Mouse (Mus musculus) bone marrow macrophage, adult 2 months (primary cell): Measurements from ENCODE around the gene Crtac1. TPM values are rescaled to one million over a fixed set of nuclear protein-coding genes. Genes with fewer than 3 reads are reported as not detected.

Experiments
- H3K27ac ChIP-seq: 2 replicates; pipeline ENCODE4 v1.5.1; 2012; ENCODE audit warnings: low read depth, low read length; ENCODE audit not compliant: insufficient read depth
- H3K4me1 ChIP-seq: 2 replicates; pipeline ENCODE4 v1.6.1; 2012; ENCODE audit warnings: low read length; ENCODE audit not compliant: control insufficient read depth, insufficient read depth
- H3K4me3 ChIP-seq: 2 replicates; pipeline ENCODE4 v1.5.1; 2012; ENCODE audit warnings: mild to moderate bottlenecking, low read length, moderate library complexity; ENCODE audit not compliant: insufficient read depth
- CTCF ChIP-seq: IDR thresholded peaks from 2 replicates; pipeline ENCODE4 v1.5.1; 2012; ENCODE audit warnings: low read depth, mild to moderate bottlenecking, low read length, moderate library complexity
- POLR2A ChIP-seq: IDR thresholded peaks from 2 replicates; pipeline ENCODE4 v1.6.1; 2012; ENCODE audit warnings: mild to moderate bottlenecking, low read depth, low read length, borderline replicate concordance
- polyA plus RNA-seq: library from polyadenylated mRNA; stranded (reverse); fragments of >200 nt; gene quantifications from 2 replicates; pipeline ENCODE4 v1.2.4, GENCODE M21; 2012; ENCODE audit not compliant: missing spikeins, insufficient read depth, insufficient read length

Crtac1 gene
- not detected in 2 replicates for polyA plus RNA-seq

DNA sequence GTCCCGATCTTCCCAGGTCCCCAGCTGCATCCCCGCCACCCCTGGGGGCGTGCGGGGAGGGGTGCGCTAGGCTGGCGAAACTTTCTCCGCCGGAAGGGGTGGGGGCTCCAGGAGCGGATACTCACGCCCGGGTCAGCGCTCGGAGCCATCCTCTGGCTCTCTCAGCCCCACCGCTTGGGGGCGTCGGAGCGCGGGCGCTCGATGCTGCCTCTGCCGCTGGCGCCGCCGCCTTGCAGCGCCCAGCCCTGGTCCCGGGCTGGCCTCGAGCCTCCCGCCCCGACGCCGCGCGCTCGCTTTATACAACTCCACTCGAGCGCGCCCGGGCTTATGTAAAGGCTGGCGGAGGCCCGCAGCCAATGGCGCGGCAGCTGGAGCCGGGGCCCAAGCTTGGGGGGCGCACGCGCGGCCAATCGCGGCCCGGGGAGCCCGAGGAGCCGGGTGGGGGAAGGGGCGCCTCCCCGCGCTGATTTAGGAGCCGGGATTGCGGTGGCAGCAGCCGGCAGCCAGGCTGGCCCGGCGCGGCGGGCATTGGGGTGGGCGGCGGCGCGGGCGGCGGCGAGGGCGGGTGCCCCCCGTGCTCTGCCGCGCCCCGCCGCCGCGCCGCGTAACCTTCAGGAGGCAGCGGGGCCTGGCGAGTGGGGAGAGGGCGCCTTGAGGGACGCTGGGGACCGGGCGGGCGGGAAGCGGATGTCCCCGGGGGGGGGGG lies at the start of gene Crtac1:
Crtac1 (minus strand) TSS at position 299 of the 706 bp plus-strand sequence.
- no peak within 1 kb of the TSS for H3K27ac ChIP-seq
- no peaks in the 10 kb centered on the region for H3K4me1 ChIP-seq
- no peak for TF ChIP-seq CTCF
- no peak for TF ChIP-seq POLR2A
- H3K4me3 ChIP-seq: no peak within 1 kb of the TSS

DNA sequence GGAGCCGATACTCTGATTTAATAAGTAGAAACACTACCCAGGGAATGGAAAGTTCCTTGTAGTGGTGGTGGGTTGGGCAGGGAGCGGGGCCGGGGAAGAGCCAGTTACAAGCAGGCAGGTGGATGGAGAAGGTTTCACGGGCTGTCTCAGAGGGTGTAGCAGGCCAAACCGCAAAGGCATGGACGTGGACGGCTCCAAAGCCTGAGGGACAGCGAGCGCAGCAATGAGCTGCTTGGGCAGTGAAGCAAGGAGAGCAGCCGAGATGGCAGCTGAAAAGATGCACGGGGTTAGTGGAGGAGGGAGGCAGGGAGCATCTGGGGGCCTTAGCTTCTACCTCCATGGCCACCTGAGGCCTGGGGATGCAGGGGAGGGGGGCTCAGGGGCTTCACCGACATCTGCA lies 46.7 kb upstream of the Crtac1 start:
- no peak for TF ChIP-seq CTCF
- no peak for TF ChIP-seq POLR2A
- H3K4me1 ChIP-seq: peaks cover 12% of the 10 kb centered on the region
- no peak overlapping the region for H3K4me3 ChIP-seq
- H3K27ac ChIP-seq: no peak overlapping the region

DNA sequence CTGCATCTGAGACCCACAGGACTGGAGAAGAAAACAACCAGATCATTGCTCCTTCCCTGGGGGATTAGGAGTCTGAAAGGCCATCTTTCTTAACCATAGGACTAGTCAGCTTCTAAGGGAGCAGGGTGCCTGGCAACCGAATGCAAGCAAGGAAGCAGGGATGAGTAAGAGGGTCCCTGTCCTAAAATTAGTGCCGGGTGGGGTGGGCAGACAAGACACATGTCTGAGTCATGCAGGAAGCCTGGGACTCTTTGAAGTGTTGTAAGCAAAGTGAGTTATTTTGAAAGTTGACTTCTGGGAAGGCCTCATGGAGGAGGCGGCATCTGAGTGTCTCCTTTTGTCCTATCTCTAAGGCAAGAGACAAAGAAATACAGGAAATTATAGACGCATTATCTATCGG lies 46.2 kb upstream of the Crtac1 start:
- Histone ChIP-seq H3K4me3 (no peak overlapping the region), H3K27ac (no peak overlapping the region), H3K4me1 (peaks cover 12% of the 10 kb centered on the region)
- TF ChIP-seq CTCF (no peak), POLR2A (no peak)

DNA sequence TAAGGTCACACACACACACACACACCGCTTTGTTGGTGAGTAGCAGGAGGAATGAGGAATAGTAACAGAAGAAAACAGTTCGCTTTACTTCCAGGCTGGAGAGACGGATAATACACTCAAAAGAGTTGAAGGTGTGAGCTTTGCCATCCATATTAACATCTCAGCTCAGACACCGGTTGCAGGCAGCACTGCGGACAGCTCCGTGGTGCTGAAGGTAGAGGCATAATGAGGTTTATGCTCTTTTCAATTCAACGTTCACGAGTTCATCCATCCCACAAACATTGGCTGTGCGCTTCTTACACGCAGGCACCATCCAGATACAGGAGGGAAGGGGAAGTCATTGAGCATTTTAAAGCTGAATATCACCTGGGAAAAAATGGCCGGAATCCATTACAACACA lies 41.2 kb upstream of the Crtac1 start:
- no peak for TF ChIP-seq POLR2A
- no peak for TF ChIP-seq CTCF
- peaks cover 7% of the 10 kb centered on the region for H3K4me1 ChIP-seq
- H3K27ac ChIP-seq: no peak overlapping the region
- H3K4me3 ChIP-seq: no peak overlapping the region

DNA sequence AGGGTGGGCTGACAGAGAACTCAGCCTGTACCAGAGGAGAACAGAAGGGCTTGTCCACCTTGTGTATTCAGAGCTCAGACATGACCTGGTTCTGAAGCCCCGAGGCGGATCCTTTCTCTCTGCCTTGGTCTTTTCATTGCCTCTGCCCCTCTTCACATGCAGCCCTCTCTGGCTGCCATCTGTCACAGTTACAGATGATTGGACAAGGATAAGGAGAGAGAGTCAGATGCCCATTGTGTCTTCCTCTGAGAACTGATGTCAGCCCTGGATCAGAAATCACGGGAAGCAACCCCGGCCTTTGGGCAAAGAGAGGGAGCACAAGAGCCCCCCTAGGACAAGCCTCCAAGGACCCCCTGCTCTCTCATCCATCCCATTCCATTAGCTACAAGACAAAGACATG lies 40.0 kb upstream of the Crtac1 start:
- Histone ChIP-seq H3K4me3 (no peak overlapping the region), H3K4me1 (no peaks in the 10 kb centered on the region), H3K27ac (no peak overlapping the region)
- no peak for TF ChIP-seq CTCF

DNA sequence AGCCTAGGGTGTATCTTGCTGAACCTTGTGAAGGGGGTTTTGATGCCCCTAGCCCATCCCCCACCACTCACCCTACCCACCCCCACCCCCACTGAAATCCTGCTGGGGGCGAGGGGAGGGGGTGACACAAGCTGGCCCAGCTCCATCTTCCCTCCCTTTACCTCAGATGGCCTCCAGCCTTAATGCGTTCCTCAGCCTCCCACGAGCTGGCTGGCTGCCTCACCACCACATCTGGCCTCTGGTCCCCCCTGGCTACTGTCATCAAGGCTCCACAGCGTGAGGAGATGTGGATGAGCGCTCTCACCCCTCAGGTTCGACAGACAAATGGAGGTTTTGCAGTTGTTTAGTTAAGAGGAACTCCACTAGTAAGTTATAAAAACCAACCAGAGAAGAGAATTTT lies 30.3 kb upstream of the Crtac1 start:
- no peaks in the 10 kb centered on the region for H3K4me1 ChIP-seq
- TF ChIP-seq CTCF: no peak
- no peak for TF ChIP-seq POLR2A
- H3K27ac ChIP-seq: no peak overlapping the region
- no peak overlapping the region for H3K4me3 ChIP-seq

DNA sequence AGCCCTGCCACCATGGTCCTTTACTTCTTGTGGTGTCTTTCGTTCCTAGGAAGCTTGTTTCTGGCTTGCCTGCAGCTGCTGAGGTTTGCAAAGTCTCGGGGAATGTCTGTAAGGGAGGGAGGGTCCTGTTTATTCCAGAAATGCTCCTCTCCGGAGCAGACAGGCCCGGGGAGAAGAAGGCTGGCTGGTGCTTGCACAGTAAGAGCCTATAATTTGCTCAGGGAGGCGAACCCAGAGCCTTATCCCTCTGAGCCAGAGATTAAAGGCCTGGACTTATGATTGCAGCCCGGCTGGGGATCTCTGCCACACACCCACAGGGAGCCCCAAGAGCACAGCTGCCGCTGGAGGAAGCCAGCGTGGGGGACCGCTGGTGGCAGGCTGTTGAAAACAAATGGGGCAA lies 29.8 kb upstream of the Crtac1 start:
- Histone ChIP-seq H3K4me1 (no peaks in the 10 kb centered on the region), H3K27ac (no peak overlapping the region), H3K4me3 (no peak overlapping the region)
- TF ChIP-seq CTCF (no peak), POLR2A (no peak)

DNA sequence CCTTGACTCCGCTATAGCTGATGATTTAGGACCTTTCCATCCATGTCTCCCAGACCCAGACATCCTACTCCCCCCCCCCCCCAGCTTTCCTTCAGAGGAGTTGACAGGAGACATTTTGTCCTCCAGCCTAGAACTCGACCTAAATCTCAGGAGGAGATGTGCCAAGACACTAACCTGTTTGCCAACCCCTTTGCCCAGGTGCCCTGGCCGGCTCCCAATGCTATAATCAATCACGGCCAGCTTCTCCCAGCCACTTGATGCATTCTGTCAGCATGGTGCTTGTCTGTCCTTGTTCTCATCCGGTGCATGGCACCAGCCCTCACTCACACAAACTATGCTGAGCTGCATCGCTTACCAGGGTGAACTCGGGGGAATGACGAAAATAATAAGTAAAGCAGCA lies 27.9 kb upstream of the Crtac1 start:
- H3K4me1 ChIP-seq: no peaks in the 10 kb centered on the region
- H3K4me3 ChIP-seq: no peak overlapping the region
- TF ChIP-seq POLR2A: no peak
- no peak for TF ChIP-seq CTCF
- H3K27ac ChIP-seq: no peak overlapping the region

DNA sequence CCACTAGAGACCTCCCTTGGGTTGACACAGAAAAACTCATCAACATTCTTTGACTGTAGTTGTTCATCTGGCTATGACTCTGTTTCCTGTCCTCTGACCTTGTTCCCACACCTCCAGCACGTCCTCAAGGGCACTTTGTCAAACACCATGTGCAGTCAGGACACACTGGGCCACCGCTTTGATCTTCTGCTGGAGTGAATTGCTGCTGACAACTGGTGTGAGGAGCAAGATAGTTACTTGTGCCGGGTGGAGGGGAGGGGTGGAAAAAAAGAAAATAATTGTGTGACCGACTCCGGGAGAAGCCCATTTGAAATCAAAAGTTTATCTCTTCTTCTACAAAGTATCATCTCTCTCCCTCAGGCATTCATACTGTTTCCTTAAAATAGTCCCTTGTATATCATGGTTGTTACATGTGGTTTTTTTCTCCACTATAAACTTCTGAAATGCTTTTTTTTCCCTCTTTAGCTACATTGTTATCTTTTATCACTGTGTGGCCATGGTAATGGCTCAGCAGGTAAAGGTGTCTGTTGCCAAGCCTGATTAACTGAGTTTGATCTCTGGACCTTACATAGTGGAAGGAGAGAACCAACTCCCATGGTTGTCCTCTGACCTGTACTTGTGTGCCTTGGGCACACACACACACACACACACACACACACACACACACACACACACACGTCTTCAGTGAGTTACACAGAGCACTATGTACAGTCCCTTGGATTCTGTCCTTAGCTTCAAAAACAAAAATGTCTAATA lies 23.1 kb upstream of the Crtac1 start:
- Histone ChIP-seq H3K4me3 (no peak overlapping the region), H3K4me1 (no peaks in the 10 kb centered on the region), H3K27ac (no peak overlapping the region)
- no peak for TF ChIP-seq CTCF
- TF ChIP-seq POLR2A: no peak

DNA sequence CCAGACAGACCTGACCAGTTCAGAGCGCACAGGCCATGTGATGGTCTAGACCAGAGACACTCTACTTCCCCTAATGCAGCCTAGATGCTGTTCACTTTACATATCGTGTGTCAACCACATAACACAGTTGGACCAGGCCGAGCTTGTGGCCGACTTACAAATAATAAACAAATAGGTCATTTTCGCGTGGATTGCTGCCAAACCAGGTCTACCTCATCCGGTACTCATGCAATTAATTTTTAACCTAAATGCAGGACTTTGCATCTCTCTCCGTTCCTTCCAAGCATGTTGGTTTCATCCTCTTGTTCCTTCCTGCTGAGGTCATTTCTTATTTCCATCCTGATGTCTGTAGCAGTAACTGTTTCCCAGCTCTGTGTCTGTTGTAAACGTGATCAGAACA lies 22.4 kb upstream of the Crtac1 start:
- Histone ChIP-seq H3K27ac (no peak overlapping the region), H3K4me1 (no peaks in the 10 kb centered on the region), H3K4me3 (no peak overlapping the region)
- TF ChIP-seq CTCF (no peak), POLR2A (no peak)

DNA sequence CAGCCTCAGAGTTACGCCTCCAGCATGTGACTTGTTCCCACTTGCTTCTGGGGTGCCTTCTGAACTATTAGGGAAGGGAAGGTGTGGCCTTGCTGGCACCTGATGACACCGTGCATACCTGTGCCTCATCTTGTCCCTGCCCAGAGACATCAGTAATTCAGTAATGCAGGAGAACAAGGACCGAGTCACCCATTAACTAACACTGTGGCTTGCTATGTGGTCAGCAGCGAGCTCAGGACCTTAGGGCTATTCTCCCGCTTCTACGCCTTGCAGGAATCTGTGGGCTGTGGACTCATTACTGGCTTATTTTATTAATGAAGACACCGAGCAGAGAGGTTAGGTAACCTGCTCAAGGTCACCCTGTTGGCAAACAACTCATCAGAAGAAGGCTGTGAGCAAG lies 21.0 kb upstream of the Crtac1 start:
- TF ChIP-seq CTCF (no peak), POLR2A (no peak)

More for the DNA sequence above, 21.0 kb upstream of the Crtac1 start:
- Histone ChIP-seq H3K4me3 (no peak overlapping the region), H3K27ac (no peak overlapping the region), H3K4me1 (no peaks in the 10 kb centered on the region)
